Mouse (Mus musculus) midbrain, postnatal 0 days (tissue): Measurements from ENCODE around the gene Dnajc6. TPM values are rescaled to one million over a fixed set of nuclear protein-coding genes. Genes with fewer than 3 reads are reported as not detected.

Experiments
- ATAC-seq: fragments of 200-750 bp; cut with Nextera tagmentation; 2 replicates; pipeline ENCODE4 v1.8.0; 2017; ENCODE audit warnings: moderate number of reproducible peaks, mild to moderate bottlenecking, moderate TSS enrichment, moderate library complexity; ENCODE audit not compliant: low FRiP score
- DNase-seq: peaks from one replicate; pipeline ENCODE4 v3.0.0-alpha.2; 2015; ENCODE audit warnings: low spot score
- H3K27ac ChIP-seq: fragments of 300-500 bp; sonication (generic); 2 replicates; pipeline ENCODE4 v1.5.1; 2014; ENCODE audit warnings: low read depth, mild to moderate bottlenecking, low read length, mixed read lengths
- H3K27me3 ChIP-seq: fragments of 300-500 bp; sonication (generic); 2 replicates; pipeline ENCODE4 v1.6.1; 2014; ENCODE audit warnings: low read length, control low read depth, mixed read lengths; ENCODE audit not compliant: insufficient read depth
- H3K36me3 ChIP-seq: fragments of 300-500 bp; sonication (generic); 2 replicates; pipeline ENCODE4 v1.6.1; 2014; ENCODE audit warnings: low read length, control low read depth, mixed read lengths; ENCODE audit not compliant: insufficient read depth
- H3K4me1 ChIP-seq: fragments of 300-500 bp; sonication (generic); 2 replicates; pipeline ENCODE4 v1.6.1; 2014; ENCODE audit warnings: mild to moderate bottlenecking, control low read depth, antibody characterized with exemption, low read length, mixed read lengths; ENCODE audit not compliant: insufficient read depth
- H3K4me2 ChIP-seq: fragments of 300-500 bp; sonication (generic); 2 replicates; pipeline ENCODE4 v1.6.1; 2014; ENCODE audit warnings: low read depth, mild to moderate bottlenecking, low read length, mixed read lengths; ENCODE audit not compliant: poor library complexity, severe bottlenecking
- H3K4me3 ChIP-seq: fragments of 300-500 bp; sonication (generic); 2 replicates; pipeline ENCODE4 v1.5.1; 2014; ENCODE audit warnings: low read depth, mild to moderate bottlenecking, low read length, moderate library complexity
- H3K9ac ChIP-seq: fragments of 300-500 bp; sonication (generic); replicated peaks from 2 replicates; pipeline ENCODE4 v1.6.1; 2014; ENCODE audit warnings: mild to moderate bottlenecking, low read length, moderate library complexity, mixed read lengths; ENCODE audit not compliant: poor library complexity, severe bottlenecking
- H3K9me3 ChIP-seq: fragments of 300-500 bp; sonication (generic); 2 replicates; pipeline ENCODE4 v1.6.1; 2016; ENCODE audit warnings: low read length, control low read depth
- CTCF ChIP-seq: IDR thresholded peaks from 2 replicates; pipeline ENCODE4 v1.5.1; 2016; ENCODE audit warnings: antibody characterized with exemption, mild to moderate bottlenecking
- WGBS: fragments of 180-500 bp; shearing (Covaris S2); extraction: QIAGEN DNeasy Blood & Tissue Kit; methylation state at CpG from one replicate; pipeline ENCODE4 v1.1.7; 2014; 5-methylcytosine and 5-hydroxymethylcytosine counted together
- polyA plus RNA-seq: library from polyadenylated mRNA; unstranded; fragments of >200 nt; fragmentation: Nextera tagmentation; extraction: Ambion mirVana; gene quantifications from 2 replicates; pipeline ENCODE4 v1.2.1, GENCODE M21; 2015
- total RNA-seq: library from RNA; depleted of rRNA; stranded (reverse); fragments of >200 nt; gene quantifications from 2 replicates; pipeline ENCODE4 v1.2.3, GENCODE M21; 2014

Gene Dnajc6
- total and polyA plus RNA-seq, 2 experiments from 2014 or later = 79.0 to 225 TPM

GRCm38 (mm10) chr4:101656956-101657570, 160.6 kb downstream of the Dnajc6 start:
- no peak overlapping the region for H3K27ac ChIP-seq
- ATAC-seq = no peak
- H3K9ac ChIP-seq = no peak overlapping the region
- H3K4me3 ChIP-seq = no peak overlapping the region
- H3K4me2 ChIP-seq = no peak overlapping the region
- DNase-seq = peak; percentile 67
- TF ChIP-seq CTCF = peak; percentile 81
- H3K4me1 ChIP-seq = no peaks in the 10 kb centered on the region
- WGBS = 58% methylated on average over 6 of the region's 6 CpGs
- peaks cover 10% of the 10 kb centered on the region; the same call in 1 of the 2 replicates for H3K36me3 ChIP-seq
- H3K9me3 ChIP-seq = no peaks in the 10 kb centered on the region
- H3K27me3 ChIP-seq = no peaks in the 10 kb centered on the region

- DNase-seq = peak; percentile 38
- H3K27ac ChIP-seq = no peak overlapping the region
- H3K9ac ChIP-seq = no peak overlapping the region
- peak; percentile 73 for TF ChIP-seq CTCF
- no peak overlapping the region for H3K4me3 ChIP-seq
- 0 out of 2 replicates have a peak, but pooled peaks cover 10% of the 10 kb centered on the region for H3K36me3 ChIP-seq
- H3K27me3 ChIP-seq = no peaks in the 10 kb centered on the region
- WGBS = 60% methylated on average over 9 of the region's 9 CpGs
- no peaks in the 10 kb centered on the region for H3K4me1 ChIP-seq
- no peak for ATAC-seq
- no peak overlapping the region for H3K4me2 ChIP-seq
- no peaks in the 10 kb centered on the region for H3K9me3 ChIP-seq
Observed at GRCm38 (mm10) chr4:101664160-101664750, 167.8 kb downstream of the Dnajc6 start.

- H3K4me3 ChIP-seq = no peak overlapping the region
- H3K9ac ChIP-seq = no peak overlapping the region
- 0 out of 2 replicates have a peak, but pooled peaks cover 7% of the 10 kb centered on the region for H3K36me3 ChIP-seq
- ATAC-seq (no peak), DNase-seq (no peak)
- H3K4me1 ChIP-seq = no peaks in the 10 kb centered on the region
- WGBS = 93% methylated on average over 4 of the region's 4 CpGs
- no peaks in the 10 kb centered on the region for H3K27me3 ChIP-seq
- H3K4me2 ChIP-seq = no peak overlapping the region
- TF ChIP-seq CTCF = no peak
- H3K9me3 ChIP-seq = no peaks in the 10 kb centered on the region
- no peak overlapping the region for H3K27ac ChIP-seq
Observed at GRCm38 (mm10) chr4:101664766-101665165, 168.3 kb downstream of the Dnajc6 start.

GRCm38 (mm10) chr4:101669161-101669560, 172.7 kb downstream of the Dnajc6 start:
- no peaks in the 10 kb centered on the region for H3K4me1 ChIP-seq
- DNase-seq = no peak

GRCm38 (mm10) chr4:101669811-101670210, 173.4 kb downstream of the Dnajc6 start:
- Histone ChIP-seq H3K4me3 (no peak overlapping the region), H3K4me1 (no peaks in the 10 kb centered on the region), H3K4me2 (no peak overlapping the region), H3K36me3 (no peaks in the 10 kb centered on the region), H3K9ac (no peak overlapping the region), H3K9me3 (no peaks in the 10 kb centered on the region), H3K27me3 (no peaks in the 10 kb centered on the region), H3K27ac (no peak overlapping the region)
- TF ChIP-seq CTCF = no peak
- WGBS = 90% methylated on average over 5 of the region's 5 CpGs
- ATAC-seq (no peak), DNase-seq (no peak)

More at GRCm38 (mm10) chr4:101669161-101669560, 172.7 kb downstream of the Dnajc6 start:
- no peaks in the 10 kb centered on the region for H3K9me3 ChIP-seq
- H3K4me3 ChIP-seq = no peak overlapping the region
- no peak for TF ChIP-seq CTCF
- H3K36me3 ChIP-seq = no peaks in the 10 kb centered on the region
- WGBS = 57% methylated on average over 5 of the region's 5 CpGs
- H3K27ac ChIP-seq = no peak overlapping the region
- ATAC-seq = no peak
- no peak overlapping the region for H3K9ac ChIP-seq
- H3K4me2 ChIP-seq = no peak overlapping the region
- H3K27me3 ChIP-seq = no peaks in the 10 kb centered on the region

GRCm38 (mm10) chr4:101674790-101675189, 178.3 kb downstream of the Dnajc6 start:
- no peak overlapping the region for H3K4me2 ChIP-seq
- no peaks in the 10 kb centered on the region for H3K27me3 ChIP-seq
- H3K4me1 ChIP-seq = no peaks in the 10 kb centered on the region
- no peak for ATAC-seq
- no peaks in the 10 kb centered on the region for H3K36me3 ChIP-seq
- no peak overlapping the region for H3K27ac ChIP-seq
- H3K4me3 ChIP-seq = no peak overlapping the region
- no peaks in the 10 kb centered on the region for H3K9me3 ChIP-seq
- TF ChIP-seq CTCF = no peak
- no peak for DNase-seq
- 73% methylated on average over 5 of the region's 5 CpGs for WGBS
- H3K9ac ChIP-seq = no peak overlapping the region
